Mouse (Mus musculus) heart, embryonic 16.5 days (tissue): ENCODE results near the gene Hp1bp3. TPM values are rescaled to one million over a fixed set of nuclear protein-coding genes. Genes with fewer than 3 reads are reported as not detected.

Experiments used
- ATAC-seq: fragments of 200-750 bp; cut with Nextera tagmentation; replicated peaks from 2 replicates; pipeline ENCODE4 v1.8.0; 2017; ENCODE audit warnings: moderate number of reproducible peaks; ENCODE audit not compliant: insufficient read depth, low FRiP score; ENCODE audit errors: extremely low read depth
- H3K27ac ChIP-seq: fragments of 300-500 bp; sonication (generic); 2 replicates; pipeline ENCODE4 v1.5.1; 2014; ENCODE audit warnings: mild to moderate bottlenecking, low read length, control low read depth, moderate library complexity
- H3K27me3 ChIP-seq: fragments of 300-500 bp; sonication (generic); 2 replicates; pipeline ENCODE4 v1.6.1; 2014; ENCODE audit warnings: low read length, mixed read lengths; ENCODE audit not compliant: control insufficient read depth, insufficient read depth
- H3K36me3 ChIP-seq: fragments of 300-500 bp; sonication (generic); 2 replicates; pipeline ENCODE4 v1.6.1; 2014; ENCODE audit not compliant: control insufficient read depth, insufficient read depth
- H3K4me1 ChIP-seq: fragments of 300-500 bp; sonication (generic); 2 replicates; pipeline ENCODE4 v1.6.1; 2014; ENCODE audit warnings: low read length, mixed read lengths; ENCODE audit not compliant: control insufficient read depth, insufficient read depth
- H3K4me2 ChIP-seq: fragments of 300-500 bp; sonication (generic); 2 replicates; pipeline ENCODE4 v1.6.1; 2014; ENCODE audit warnings: low read depth, mild to moderate bottlenecking, control low read depth, low read length
- H3K4me3 ChIP-seq: fragments of 300-500 bp; sonication (generic); 2 replicates; pipeline ENCODE4 v1.5.1; 2014; ENCODE audit warnings: mild to moderate bottlenecking, control low read depth, low read length
- H3K9ac ChIP-seq: fragments of 300-500 bp; sonication (generic); 2 replicates; pipeline ENCODE4 v1.6.1; 2014; ENCODE audit warnings: low read length, control low read depth
- H3K9me3 ChIP-seq: fragments of 300-500 bp; sonication (generic); replicated peaks from 2 replicates; pipeline ENCODE4 v1.6.1; 2016; ENCODE audit warnings: low read length; ENCODE audit not compliant: control insufficient read depth
- WGBS: fragments of 180-500 bp; shearing (Covaris S2); extraction: QIAGEN DNeasy Blood & Tissue Kit; methylation state at CpG from one replicate; pipeline ENCODE4 v1.1.7; 2014; 5-methylcytosine and 5-hydroxymethylcytosine counted together
- polyA plus RNA-seq: library from polyadenylated mRNA; unstranded; fragments of >200 nt; fragmentation: Nextera tagmentation; extraction: Ambion mirVana; gene quantifications from 2 replicates; pipeline ENCODE4 v1.2.1, GENCODE M21; 2015

The Hp1bp3 gene
- polyA plus RNA-seq, 1 experiment from 2014 or later = 105 TPM

- Histone ChIP-seq H3K9ac (peak within 1 kb of the TSS; percentile 56), H3K4me1 (peaks cover 22% of the 10 kb centered on the region), H3K4me3 (peak within 1 kb of the TSS; percentile 60), H3K27ac (no peak within 1 kb of the TSS), H3K9me3 (no peaks in the 10 kb centered on the region), H3K4me2 (peak within 1 kb of the TSS; percentile 98), H3K27me3 (peaks cover 25% of the 10 kb centered on the region), H3K36me3 (peaks cover 4% of the 10 kb centered on the region; the same call in 1 of the 2 replicates)
- 1% methylated on average over 58 of the region's 74 CpGs for WGBS
- ATAC-seq = peak; percentile 73
These were observed 34.2 kb downstream of the Hp1bp3 start, which contains the start of the genes Sh2d5 and Kif17 for GRCm38 (mm10) chr4:138250088-138250960. Sh2d5 (plus strand) TSS chr4:138250403. Kif17 (plus strand) TSS chr4:138250435.

DNA sequence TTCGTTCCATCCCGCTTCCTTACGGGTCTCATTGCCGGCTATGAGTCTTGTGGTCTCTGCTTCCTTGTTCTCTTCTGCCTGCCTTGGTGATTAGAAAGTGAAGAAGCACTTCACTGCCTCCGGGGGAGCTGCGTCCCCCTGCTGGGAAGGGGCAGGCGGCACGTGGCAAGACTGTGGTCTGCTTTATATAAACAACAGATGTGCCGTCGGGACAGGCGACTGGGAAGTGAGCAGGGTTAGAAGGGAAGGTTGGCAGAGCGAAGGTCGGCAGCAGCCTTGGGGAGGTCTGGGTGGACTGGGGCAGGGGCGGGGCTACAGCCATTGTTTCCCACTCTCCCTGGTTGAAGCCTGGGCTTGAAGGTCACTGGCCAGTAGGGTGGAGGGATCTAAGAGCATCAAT, 35.7 kb downstream of the Hp1bp3 start:
- H3K9me3 ChIP-seq = no peaks in the 10 kb centered on the region
- peak overlapping the region; percentile 71 for H3K4me2 ChIP-seq
- WGBS = under 1% methylated on average over 13 of the region's 14 CpGs
- peak overlapping the region; percentile 28 for H3K9ac ChIP-seq
- H3K27ac ChIP-seq = no peak overlapping the region
- no peak for ATAC-seq
- H3K27me3 ChIP-seq = peaks cover 25% of the 10 kb centered on the region
- peaks cover 22% of the 10 kb centered on the region for H3K4me1 ChIP-seq
- H3K36me3 ChIP-seq = no peaks in the 10 kb centered on the region
- peak overlapping the region; percentile 31 for H3K4me3 ChIP-seq

GRCm38 (mm10) chr4:138252231-138252630, 36.1 kb downstream of the Hp1bp3 start:
- Histone ChIP-seq H3K9ac (peak overlapping the region; percentile 28), H3K36me3 (no peaks in the 10 kb centered on the region), H3K4me1 (peaks cover 22% of the 10 kb centered on the region), H3K27me3 (peaks cover 25% of the 10 kb centered on the region), H3K4me3 (peak overlapping the region; percentile 31; the same call in 1 of the 2 replicates), H3K9me3 (no peaks in the 10 kb centered on the region), H3K4me2 (peak overlapping the region; percentile 71), H3K27ac (no peak overlapping the region)
- ATAC-seq = no peak
- WGBS = 28% methylated on average over 5 of the region's 5 CpGs

- WGBS = 75% methylated on average over 22 of the region's 22 CpGs
- Histone ChIP-seq H3K27ac (no peak overlapping the region), H3K27me3 (peaks cover 8% of the 10 kb centered on the region; the same call in 1 of the 2 replicates)
These were observed 41.1 kb downstream of the Hp1bp3 start for GRCm38 (mm10) chr4:138257116-138257687.

DNA sequence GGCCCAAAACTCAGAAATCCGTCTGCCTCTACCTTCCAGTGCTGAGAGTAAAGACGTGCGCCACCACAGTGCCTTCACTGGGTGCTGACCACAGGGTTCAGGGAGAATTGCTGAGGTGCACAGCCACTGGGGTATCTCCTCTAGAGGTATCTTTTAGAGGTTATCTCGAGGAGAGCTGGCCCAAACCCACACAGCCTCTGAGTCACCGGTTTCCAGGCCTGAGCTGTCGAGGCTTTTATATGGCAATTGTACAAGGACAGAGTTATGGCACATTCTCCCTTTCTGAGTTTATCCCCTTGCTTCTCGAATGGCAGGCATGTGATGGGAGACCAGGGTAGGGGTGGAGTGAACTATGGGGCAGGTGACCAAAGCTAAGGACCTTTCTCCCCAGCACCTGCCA, 42.6 kb downstream of the Hp1bp3 start:
- Histone ChIP-seq H3K4me3 (no peak overlapping the region), H3K4me1 (0 out of 2 replicates have a peak, but pooled peaks cover 4% of the 10 kb centered on the region), H3K9me3 (no peaks in the 10 kb centered on the region), H3K27me3 (peaks cover 4% of the 10 kb centered on the region; the same call in 1 of the 2 replicates), H3K27ac (no peak overlapping the region), H3K36me3 (no peaks in the 10 kb centered on the region), H3K9ac (no peak overlapping the region), H3K4me2 (no peak overlapping the region)
- 65% methylated on average over 7 of the region's 7 CpGs for WGBS
- no peak for ATAC-seq

More at GRCm38 (mm10) chr4:138257116-138257687, 41.1 kb downstream of the Hp1bp3 start:
- Histone ChIP-seq H3K4me2 (no peak overlapping the region), H3K4me1 (peaks cover 6% of the 10 kb centered on the region), H3K9ac (no peak overlapping the region), H3K9me3 (no peaks in the 10 kb centered on the region), H3K36me3 (no peaks in the 10 kb centered on the region), H3K4me3 (no peak overlapping the region)
- no peak for ATAC-seq

- WGBS = 73% methylated on average over 5 of the region's 5 CpGs
- no peak overlapping the region for H3K4me3 ChIP-seq
- no peak overlapping the region for H3K27ac ChIP-seq
- no peak for ATAC-seq
- H3K36me3 ChIP-seq = no peaks in the 10 kb centered on the region
- H3K27me3 ChIP-seq = peaks cover 4% of the 10 kb centered on the region; the same call in 1 of the 2 replicates
- no peaks in the 10 kb centered on the region for H3K9me3 ChIP-seq
- 0 out of 2 replicates have a peak, but pooled peaks cover 4% of the 10 kb centered on the region for H3K4me1 ChIP-seq
- H3K4me2 ChIP-seq = no peak overlapping the region
- no peak overlapping the region for H3K9ac ChIP-seq
These were observed 43.4 kb downstream of the Hp1bp3 start for GRCm38 (mm10) chr4:138259482-138259881.

- H3K27me3 ChIP-seq = peaks cover 6% of the 10 kb centered on the region; the same call in 1 of the 2 replicates
- under 1% methylated on average over 65 of the region's 78 CpGs for WGBS
These were observed 46.0 kb downstream of the Hp1bp3 start for GRCm38 (mm10) chr4:138261843-138262681.

GRCm38 (mm10) chr4:138267869-138268268, 51.8 kb downstream of the Hp1bp3 start:
- ATAC-seq = no peak
- Histone ChIP-seq H3K4me2 (no peak overlapping the region), H3K36me3 (no peaks in the 10 kb centered on the region), H3K4me3 (no peak overlapping the region), H3K9me3 (no peaks in the 10 kb centered on the region), H3K27ac (no peak overlapping the region), H3K4me1 (no peaks in the 10 kb centered on the region), H3K27me3 (peaks cover 6% of the 10 kb centered on the region; the same call in 1 of the 2 replicates), H3K9ac (no peak overlapping the region)
- 81% methylated on average over 10 of the region's 10 CpGs for WGBS

More at GRCm38 (mm10) chr4:138261843-138262681, 46.0 kb downstream of the Hp1bp3 start:
- H3K4me2 ChIP-seq = peak overlapping the region; percentile 90
- peak overlapping the region; percentile 60 for H3K9ac ChIP-seq
- no peaks in the 10 kb centered on the region for H3K36me3 ChIP-seq
- no peak overlapping the region for H3K27ac ChIP-seq
- H3K4me1 ChIP-seq = 0 out of 2 replicates have a peak, but pooled peaks cover 4% of the 10 kb centered on the region
- peak overlapping the region; percentile 74 for H3K4me3 ChIP-seq
- peak; percentile 92 for ATAC-seq
- no peaks in the 10 kb centered on the region for H3K9me3 ChIP-seq
